Mouse (Mus musculus) cerebellum, adult 2 months (tissue): ENCODE measurements around the gene C8b. TPM values are rescaled to one million over a fixed set of nuclear protein-coding genes. Genes with fewer than 3 reads are reported as not detected.
A peak's percentile ranks its signal among the peaks of the same experiment; 100 is the strongest.

Experiments used
- DNase-seq, 2 experiments: peaks; one replicate each; pipeline ENCODE4 v3.0.0; 2021
- H3K27ac ChIP-seq: fragments of 200-500 bp; 2 replicates; pipeline ENCODE4 v1.5.1; 2012; ENCODE audit warnings: low read length, control low read depth, inconsistent platforms; ENCODE audit not compliant: insufficient read depth
- H3K27me3 ChIP-seq: fragments of 200-500 bp; 2 replicates; pipeline ENCODE4 v1.6.1; 2012; ENCODE audit warnings: inconsistent platforms, mild to moderate bottlenecking, low read length, moderate library complexity; ENCODE audit not compliant: control insufficient read depth, insufficient read depth
- H3K4me1 ChIP-seq: fragments of 200-500 bp; 2 replicates; pipeline ENCODE4 v1.6.1; 2011; ENCODE audit warnings: low read length; ENCODE audit not compliant: control insufficient read depth, insufficient read depth
- H3K4me3 ChIP-seq: fragments of 200-500 bp; replicated peaks from 2 replicates; pipeline ENCODE3; 2011; ENCODE audit warnings: mild to moderate bottlenecking, low read depth, low read length, control low read depth; ENCODE audit not compliant: insufficient read depth
- CTCF ChIP-seq: fragments of 200-500 bp; IDR thresholded peaks from 2 replicates; pipeline ENCODE4 v1.5.1; 2011; ENCODE audit warnings: low read depth, mild to moderate bottlenecking, control low read depth, low read length, moderate library complexity, borderline replicate concordance; ENCODE audit not compliant: insufficient read depth
- POLR2A ChIP-seq: fragments of 200-500 bp; IDR thresholded peaks from 2 replicates; pipeline ENCODE4 v1.6.1; 2011; ENCODE audit warnings: low read length, control low read depth, borderline replicate concordance; ENCODE audit not compliant: insufficient read depth
- WGBS: fragments of 180-500 bp; shearing (Covaris S2); methylation state at CpG from one replicate; pipeline ENCODE4 v1.1.7; 2018; 5-methylcytosine and 5-hydroxymethylcytosine counted together
- polyA plus RNA-seq: library from polyadenylated mRNA; depleted of rRNA; stranded (reverse); fragments of >200 nt; gene quantifications from 2 replicates; pipeline ENCODE4 v1.2.3, GENCODE M21; 2012; rRNA removed

C8b gene
- 0.11 TPM in 1 of 2 replicates, not detected in the other for polyA plus RNA-seq

DNA sequence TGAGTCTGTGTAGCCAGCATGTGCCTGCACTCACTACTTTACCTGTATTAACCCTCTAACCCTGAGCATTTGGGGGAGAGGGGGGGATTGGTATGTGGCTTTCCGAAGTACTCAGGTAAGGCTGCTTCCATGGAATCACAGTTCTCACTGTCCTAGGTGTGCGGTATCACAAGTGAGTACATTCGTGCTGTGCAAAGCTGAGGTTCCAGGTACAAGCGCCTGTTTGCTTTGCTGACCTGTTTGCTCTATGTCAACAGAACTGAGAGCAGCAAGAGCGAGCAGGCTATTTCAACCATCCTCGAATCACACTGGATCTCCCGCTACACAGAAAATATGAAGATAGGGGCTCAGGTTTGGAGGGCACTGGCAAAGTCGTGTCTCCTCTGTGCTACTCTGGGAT is at the start of gene C8b:
TSS of gene C8b (plus strand) at position 253 of the 400 bp plus-strand sequence.
- Histone ChIP-seq H3K27me3 (no peaks in the 10 kb centered on the region; the same call in 1 of the 2 replicates), H3K4me3 (no peak within 1 kb of the TSS), H3K27ac (no peak within 1 kb of the TSS), H3K4me1 (no peaks in the 10 kb centered on the region)
- TF ChIP-seq POLR2A (no peak), CTCF (no peak)
- no peak for DNase-seq
- 95% methylated on average over 8 of the region's 8 CpGs for WGBS

DNA sequence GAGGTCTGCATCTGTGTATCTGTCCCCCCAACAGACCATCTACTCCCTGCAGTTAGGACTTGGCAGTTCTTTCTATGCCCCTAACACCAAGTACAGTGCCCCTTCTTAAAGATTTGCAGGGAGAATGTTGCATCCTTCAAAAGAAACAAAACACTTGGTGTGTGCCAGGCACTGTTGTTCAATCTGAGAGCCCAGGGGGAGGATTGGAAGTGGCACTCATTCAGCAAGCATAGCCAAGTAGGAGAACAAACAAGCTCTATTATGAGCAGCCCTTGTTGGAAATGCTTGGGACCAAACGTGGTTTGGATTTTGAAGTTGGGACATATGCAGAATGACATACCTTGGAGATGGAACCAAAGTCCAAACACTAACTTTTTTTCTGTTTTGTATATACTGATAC is 49.6 kb upstream of the C8b start:
- H3K27ac ChIP-seq: 0 out of 2 replicates have a peak overlapping the region, but pooled peaks have one; percentile 11
- WGBS: 31% methylated on average over 1 of the region's 1 CpGs
- TF ChIP-seq POLR2A (no peak), CTCF (no peak)

DNA sequence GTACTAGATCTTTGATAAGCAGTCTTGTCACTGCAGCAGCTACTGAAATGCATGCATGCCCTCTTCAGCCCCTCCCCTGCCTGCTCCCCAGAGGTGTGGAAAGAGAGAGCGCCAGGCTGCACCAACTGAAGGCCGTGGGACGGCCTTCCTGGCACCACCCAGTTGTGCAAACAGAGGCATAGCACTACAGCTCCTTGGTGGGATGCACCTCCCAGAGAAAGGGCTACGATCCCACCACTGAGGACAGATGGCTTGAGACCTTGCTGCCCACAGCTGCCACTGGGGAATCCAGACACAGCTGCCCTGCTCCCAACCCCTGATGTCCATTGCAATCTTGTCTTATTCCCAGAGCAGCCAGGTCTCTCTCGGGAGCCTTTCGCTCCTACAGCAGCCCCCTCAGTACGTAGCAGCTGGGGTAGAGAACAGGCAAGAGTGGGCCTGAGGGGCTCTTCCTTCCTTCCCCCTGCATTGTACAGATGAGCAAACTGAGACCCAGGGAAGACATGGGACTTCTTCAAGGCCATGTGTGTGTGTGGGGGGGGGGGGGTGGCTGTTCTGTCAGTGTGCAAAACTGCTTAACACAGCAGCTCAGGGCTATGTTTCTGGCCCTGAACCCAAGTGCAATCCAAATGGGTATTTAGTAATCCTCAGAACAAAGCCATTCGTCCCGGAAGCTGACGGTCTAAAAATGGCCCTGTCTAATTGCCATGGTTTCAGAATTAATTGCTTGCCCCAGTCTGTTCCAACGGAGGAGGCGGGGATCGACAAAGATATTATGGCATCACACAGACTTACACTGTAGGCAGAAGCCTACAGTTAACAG is 46.9 kb upstream of the C8b start:
- WGBS: 54% methylated on average over 13 of the region's 13 CpGs
- DNase-seq: no peak
- H3K4me1 ChIP-seq: peaks cover 10% of the 10 kb centered on the region
- H3K27ac ChIP-seq: no peak overlapping the region
- no peaks in the 10 kb centered on the region for H3K27me3 ChIP-seq
- no peak overlapping the region for H3K4me3 ChIP-seq
- TF ChIP-seq POLR2A (no peak), CTCF (no peak)

More for the DNA sequence above, 49.6 kb upstream of the C8b start:
- no peaks in the 10 kb centered on the region for H3K27me3 ChIP-seq
- H3K4me1 ChIP-seq: no peaks in the 10 kb centered on the region
- no peak overlapping the region for H3K4me3 ChIP-seq
- DNase-seq: no peak

DNA sequence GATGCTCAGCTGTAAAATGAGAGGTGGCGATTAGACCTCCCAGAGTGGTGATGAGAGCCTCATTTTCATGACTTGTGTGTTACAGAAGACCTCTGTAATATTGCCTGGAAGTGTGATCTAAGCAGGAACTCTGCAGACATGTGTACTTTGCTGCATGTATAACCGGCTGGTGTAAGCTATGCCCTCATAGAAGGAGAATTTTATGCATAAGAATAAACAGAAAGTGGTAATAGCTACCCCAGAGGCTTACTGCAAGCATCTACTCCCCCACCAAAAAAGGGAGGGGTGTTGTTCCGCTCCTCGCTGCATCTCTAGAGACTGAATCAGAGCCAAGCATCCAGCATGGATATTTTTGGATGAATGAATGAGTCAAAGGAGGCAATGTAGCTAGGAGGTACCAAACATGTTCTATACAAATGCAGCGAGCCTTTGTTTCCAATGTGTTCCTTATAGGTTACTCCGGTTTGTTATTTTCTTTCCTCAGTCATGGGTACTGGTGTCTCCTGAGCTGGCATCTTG is 42.5 kb upstream of the C8b start:
- Histone ChIP-seq H3K27ac (no peak overlapping the region), H3K27me3 (no peaks in the 10 kb centered on the region), H3K4me3 (no peak overlapping the region), H3K4me1 (peaks cover 11% of the 10 kb centered on the region)
- no peak for TF ChIP-seq CTCF
- TF ChIP-seq POLR2A: no peak
- peak in 1 of 2 experiments; percentile 37 for DNase-seq
- 43% methylated on average over 6 of the region's 6 CpGs for WGBS

DNA sequence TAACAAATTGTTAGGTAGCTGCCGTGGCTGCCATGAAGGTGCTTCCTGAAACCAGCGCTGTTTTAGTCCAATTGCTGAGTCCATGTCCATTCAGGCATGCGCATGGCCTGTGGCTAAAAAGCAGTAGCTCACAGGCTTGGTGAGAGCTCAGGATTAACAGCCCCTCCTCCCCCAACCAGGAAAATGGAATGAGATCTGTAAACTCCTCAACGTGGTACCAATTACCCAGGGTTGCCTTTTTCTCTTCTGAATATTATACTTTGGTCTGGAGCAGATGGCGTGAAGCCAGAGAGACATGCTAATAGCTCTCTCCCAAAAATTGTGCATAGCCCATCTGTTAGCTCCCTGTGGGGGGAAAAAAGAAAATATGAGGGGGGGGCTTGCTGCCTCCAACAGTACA is 41.9 kb upstream of the C8b start:
- DNase-seq: peak; percentile 28 to 46
- peaks cover 11% of the 10 kb centered on the region for H3K4me1 ChIP-seq
- WGBS: 54% methylated on average over 5 of the region's 5 CpGs
- no peak overlapping the region for H3K27ac ChIP-seq
- H3K4me3 ChIP-seq: no peak overlapping the region
- TF ChIP-seq POLR2A: no peak
- no peak for TF ChIP-seq CTCF
- H3K27me3 ChIP-seq: no peaks in the 10 kb centered on the region

DNA sequence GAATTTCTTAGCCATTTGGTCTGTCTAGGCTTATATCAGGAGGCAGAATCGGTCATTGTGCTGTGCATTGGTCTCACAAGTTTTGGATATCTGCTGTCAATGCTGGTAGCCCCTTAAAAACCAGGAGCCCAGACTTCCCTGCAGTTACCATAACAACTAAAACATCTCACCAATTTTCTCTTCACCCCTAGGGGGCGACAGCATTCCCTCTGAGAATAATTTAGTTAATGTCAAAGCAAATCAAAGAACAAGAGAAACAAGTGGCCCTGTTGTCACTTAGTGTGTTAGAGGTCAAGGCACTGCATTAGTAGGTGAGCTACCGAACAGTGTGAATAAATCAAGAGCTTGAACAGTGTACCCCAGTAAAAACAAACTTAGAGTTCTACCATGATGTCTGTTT is 40.4 kb upstream of the C8b start:
- Histone ChIP-seq H3K27me3 (no peaks in the 10 kb centered on the region), H3K4me3 (no peak overlapping the region), H3K4me1 (peaks cover 11% of the 10 kb centered on the region), H3K27ac (no peak overlapping the region)
- WGBS: 68% methylated on average over 3 of the region's 3 CpGs
- TF ChIP-seq POLR2A (no peak), CTCF (no peak)
- DNase-seq: no peak

DNA sequence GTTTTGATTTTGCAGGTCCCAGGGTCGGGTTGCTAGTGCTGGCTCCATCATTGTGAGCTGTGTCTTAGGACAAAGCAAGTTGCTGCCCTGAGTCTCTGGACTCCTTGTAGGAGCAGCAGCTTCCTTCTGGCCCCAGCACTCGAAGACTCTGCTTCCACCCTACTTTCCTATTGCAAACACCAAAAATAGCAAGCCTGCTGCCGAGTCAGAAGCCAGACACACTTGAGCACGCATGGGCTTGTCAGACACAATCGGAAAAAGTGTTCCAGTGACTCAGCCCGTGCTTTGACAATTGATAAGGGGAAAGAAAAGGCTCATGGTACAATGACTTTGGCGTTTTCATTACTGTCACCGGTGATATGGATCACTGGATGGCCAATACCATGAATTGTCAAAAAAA is 36.9 kb upstream of the C8b start:
- Histone ChIP-seq H3K27ac (no peak overlapping the region), H3K4me3 (no peak overlapping the region), H3K27me3 (no peaks in the 10 kb centered on the region; the same call in 1 of the 2 replicates), H3K4me1 (peaks cover 1% of the 10 kb centered on the region)
- 80% methylated on average over 8 of the region's 8 CpGs for WGBS
- no peak for TF ChIP-seq CTCF
- no peak for TF ChIP-seq POLR2A
- no peak for DNase-seq

DNA sequence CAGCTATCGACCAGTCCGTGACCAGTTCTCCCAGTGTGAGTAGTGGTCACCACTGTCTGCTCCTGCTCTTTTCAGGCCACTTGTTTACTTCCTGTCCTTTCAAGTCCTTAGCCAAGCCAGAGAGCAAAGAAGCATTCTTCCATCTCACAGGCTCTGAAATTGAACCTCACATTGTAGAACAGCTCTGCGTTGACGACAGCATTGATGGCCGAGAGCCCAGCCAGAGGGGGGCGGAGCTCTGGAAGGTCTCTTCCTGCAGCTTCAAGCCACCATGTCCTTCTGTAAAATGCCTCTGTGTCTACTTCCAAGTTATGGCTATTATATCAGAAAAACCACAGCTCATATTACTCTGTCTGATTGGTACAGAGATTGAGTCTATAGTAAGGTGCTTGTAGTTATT is 19.6 kb upstream of the C8b start:
- Histone ChIP-seq H3K27me3 (no peaks in the 10 kb centered on the region), H3K4me1 (no peaks in the 10 kb centered on the region), H3K27ac (no peak overlapping the region), H3K4me3 (no peak overlapping the region)
- no peak for DNase-seq
- 33% methylated on average over 6 of the region's 6 CpGs for WGBS
- no peak for TF ChIP-seq CTCF
- TF ChIP-seq POLR2A: no peak
